Mouse (Mus musculus): Measurements from ENCODE around the gene Ahrr. TPM values are rescaled to one million over a fixed set of nuclear protein-coding genes. Genes with fewer than 3 reads are reported as not detected.
A peak's percentile ranks its signal among the peaks of the same experiment; 100 is the strongest.

Ahrr gene
- polyA plus RNA-seq, 1 experiment from 2014 or later: 1.8 TPM

- DNase-seq (ENCODE audit: low spot score): peak; percentile 74
- peak overlapping the region; percentile 84 for H3K9ac ChIP-seq (ENCODE audit: low read length)
- H3K4me2 ChIP-seq (ENCODE audit: low read depth, low read length, severe bottlenecking): peak overlapping the region; percentile 86
- no peak overlapping the region for H3K27ac ChIP-seq (ENCODE audit: low read depth, low read length)
- no peaks in the 10 kb centered on the region for H3K36me3 ChIP-seq (ENCODE audit: control insufficient read depth, insufficient read depth, low read length)
- H3K9me3 ChIP-seq (ENCODE audit: control insufficient read depth, low read length): no peaks in the 10 kb centered on the region
- no peaks in the 10 kb centered on the region for H3K4me1 ChIP-seq (replicated peaks; ENCODE audit: control insufficient read depth, insufficient read depth, low read length)
- H3K27me3 ChIP-seq (ENCODE audit: control insufficient read depth, insufficient read depth, low read length): no peaks in the 10 kb centered on the region
- 4% methylated on average over 35 of the region's 35 CpGs for WGBS
- peak overlapping the region; percentile 44 for H3K4me3 ChIP-seq (ENCODE audit: low read depth, low read length)
- ATAC-seq (replicated peaks; ENCODE audit: low FRiP score): peak; percentile 85
Observed at GRCm38 (mm10) chr13:74259460-74260230, 32.5 kb downstream of the Ahrr start.

GRCm38 (mm10) chr13:74246494-74246893, 45.6 kb downstream of the Ahrr start:
- no peaks in the 10 kb centered on the region for H3K9me3 ChIP-seq (ENCODE audit: control insufficient read depth, low read length)
- H3K4me3 ChIP-seq (ENCODE audit: low read depth, low read length): no peak overlapping the region
- DNase-seq (ENCODE audit: low spot score) (no peak), ATAC-seq (replicated peaks; ENCODE audit: low FRiP score) (no peak)
- no peaks in the 10 kb centered on the region for H3K27me3 ChIP-seq (ENCODE audit: control insufficient read depth, insufficient read depth, low read length)
- no peak overlapping the region for H3K9ac ChIP-seq (ENCODE audit: low read length)
- no peak overlapping the region for H3K27ac ChIP-seq (ENCODE audit: low read depth, low read length)
- H3K4me1 ChIP-seq (replicated peaks; ENCODE audit: control insufficient read depth, insufficient read depth, low read length): no peaks in the 10 kb centered on the region; the same call in 1 of the 2 replicates
- no peaks in the 10 kb centered on the region for H3K36me3 ChIP-seq (ENCODE audit: control insufficient read depth, insufficient read depth, low read length)
- no peak overlapping the region for H3K4me2 ChIP-seq (ENCODE audit: low read depth, low read length, severe bottlenecking)

DNA sequence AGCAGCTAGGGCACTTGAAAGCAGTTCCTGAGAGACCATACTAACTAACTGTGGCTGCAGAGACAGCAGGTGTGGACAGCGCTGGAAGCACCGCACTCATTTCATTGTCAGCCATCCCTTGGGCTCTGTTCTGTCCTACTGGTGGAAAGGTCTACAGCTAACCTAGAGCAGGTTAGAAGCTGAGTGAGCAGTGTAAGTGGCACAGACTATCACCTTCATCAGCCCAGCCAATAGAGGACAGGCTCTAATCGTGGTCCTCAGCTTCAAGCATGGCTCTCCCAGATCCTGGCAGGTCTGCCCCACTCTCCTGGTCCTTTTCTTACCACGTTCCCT, 46.3 kb downstream of the Ahrr start:
- peak; percentile 67 for ATAC-seq (replicated peaks; ENCODE audit: low FRiP score)
- peak overlapping the region; percentile 16; the same call in 1 of the 2 replicates for H3K9ac ChIP-seq (ENCODE audit: low read length)
- no peaks in the 10 kb centered on the region for H3K36me3 ChIP-seq (ENCODE audit: control insufficient read depth, insufficient read depth, low read length)
- H3K27me3 ChIP-seq (ENCODE audit: control insufficient read depth, insufficient read depth, low read length): no peaks in the 10 kb centered on the region
- peak overlapping the region; percentile 34; the same call in 1 of the 2 replicates for H3K4me2 ChIP-seq (ENCODE audit: low read depth, low read length, severe bottlenecking)
- H3K4me3 ChIP-seq (ENCODE audit: low read depth, low read length): no peak overlapping the region
- 59% methylated on average over 4 of the region's 4 CpGs for WGBS
- DNase-seq (ENCODE audit: low spot score): no peak
- H3K4me1 ChIP-seq (replicated peaks; ENCODE audit: control insufficient read depth, insufficient read depth, low read length): no peaks in the 10 kb centered on the region; the same call in 1 of the 2 replicates
- no peak overlapping the region for H3K27ac ChIP-seq (ENCODE audit: low read depth, low read length)
- no peaks in the 10 kb centered on the region for H3K9me3 ChIP-seq (ENCODE audit: control insufficient read depth, low read length)

DNA sequence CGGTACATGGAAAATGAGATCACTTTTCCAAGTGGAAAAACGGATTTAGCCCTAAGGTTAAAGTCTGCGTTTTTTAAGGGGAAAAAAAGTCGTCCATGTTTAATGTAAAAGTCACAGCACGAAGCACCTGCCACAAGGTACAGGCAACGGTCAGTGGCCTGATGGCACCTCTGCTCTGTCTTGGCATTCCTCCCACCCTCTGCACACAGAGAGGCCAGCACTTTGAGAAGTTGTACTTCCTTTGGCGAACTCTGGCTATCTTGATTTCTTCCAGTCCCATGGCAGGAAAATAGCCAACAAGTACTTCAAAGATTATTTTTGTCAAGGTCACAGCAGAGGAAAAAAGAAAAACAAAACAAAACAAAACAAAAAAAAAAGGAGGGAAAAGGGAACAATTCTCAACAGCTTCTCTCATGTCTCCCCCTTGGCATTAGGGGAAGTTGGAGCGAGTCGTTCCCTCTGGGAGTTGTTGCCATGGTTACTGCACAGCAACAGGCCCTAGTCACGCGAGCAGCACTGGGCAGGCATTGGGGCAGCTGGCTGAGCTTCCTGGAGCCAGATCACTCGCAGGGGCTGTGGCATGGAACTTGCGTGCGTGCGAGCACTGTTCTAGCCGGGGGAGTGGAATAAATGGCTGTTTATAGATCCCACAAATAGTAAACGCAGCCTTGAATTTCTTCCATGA, 46.8 kb downstream of the Ahrr start:
- peak; percentile 85 for DNase-seq (ENCODE audit: low spot score)
- no peaks in the 10 kb centered on the region for H3K27me3 ChIP-seq (ENCODE audit: control insufficient read depth, insufficient read depth, low read length)
- H3K4me2 ChIP-seq (ENCODE audit: low read depth, low read length, severe bottlenecking): peak overlapping the region; percentile 34; the same call in 1 of the 2 replicates
- no peak overlapping the region for H3K4me3 ChIP-seq (ENCODE audit: low read depth, low read length)
- peak overlapping the region; percentile 16; the same call in 1 of the 2 replicates for H3K9ac ChIP-seq (ENCODE audit: low read length)
- H3K4me1 ChIP-seq (replicated peaks; ENCODE audit: control insufficient read depth, insufficient read depth, low read length): no peaks in the 10 kb centered on the region; the same call in 1 of the 2 replicates
- whole genome bisulfite sequencing: 32% methylated on average over 17 of the region's 17 CpGs
- H3K9me3 ChIP-seq (ENCODE audit: control insufficient read depth, low read length): no peaks in the 10 kb centered on the region
- no peaks in the 10 kb centered on the region for H3K36me3 ChIP-seq (ENCODE audit: control insufficient read depth, insufficient read depth, low read length)
- peak; percentile 97 for ATAC-seq (replicated peaks; ENCODE audit: low FRiP score)
- no peak overlapping the region for H3K27ac ChIP-seq (ENCODE audit: low read depth, low read length)

DNA sequence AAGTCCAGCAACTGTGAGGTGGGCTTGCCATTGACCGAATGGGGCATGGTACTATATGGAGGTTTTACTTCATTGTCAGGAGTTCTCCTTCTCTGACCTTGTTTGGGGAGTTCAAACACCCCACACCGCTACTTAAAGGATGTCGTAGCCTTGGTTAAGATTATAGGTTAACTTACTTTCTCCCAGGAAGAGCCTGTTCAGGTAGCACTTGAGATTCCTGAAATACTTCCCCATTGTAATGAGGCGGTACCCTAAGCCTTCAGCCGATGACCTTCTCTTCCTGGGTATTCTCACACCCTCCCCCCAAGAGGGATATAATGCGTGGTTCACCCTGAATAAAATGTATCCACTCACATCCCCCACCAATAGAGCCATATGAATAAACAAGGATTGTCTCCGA, 54.6 kb downstream of the Ahrr start:
- no peak overlapping the region for H3K4me3 ChIP-seq (ENCODE audit: low read depth, low read length)
- no peak overlapping the region for H3K4me2 ChIP-seq (ENCODE audit: low read depth, low read length, severe bottlenecking)
- H3K4me1 ChIP-seq (replicated peaks; ENCODE audit: control insufficient read depth, insufficient read depth, low read length): no peaks in the 10 kb centered on the region
- H3K36me3 ChIP-seq (ENCODE audit: control insufficient read depth, insufficient read depth, low read length): no peaks in the 10 kb centered on the region
- H3K27ac ChIP-seq (ENCODE audit: low read depth, low read length): no peak overlapping the region
- H3K27me3 ChIP-seq (ENCODE audit: control insufficient read depth, insufficient read depth, low read length): no peaks in the 10 kb centered on the region
- 78% methylated on average over 7 of the region's 7 CpGs for WGBS
- no peak for ATAC-seq (replicated peaks; ENCODE audit: low FRiP score)
- H3K9me3 ChIP-seq (ENCODE audit: control insufficient read depth, low read length): no peaks in the 10 kb centered on the region
- no peak overlapping the region for H3K9ac ChIP-seq (ENCODE audit: low read length)
- DNase-seq (ENCODE audit: low spot score): no peak

DNA sequence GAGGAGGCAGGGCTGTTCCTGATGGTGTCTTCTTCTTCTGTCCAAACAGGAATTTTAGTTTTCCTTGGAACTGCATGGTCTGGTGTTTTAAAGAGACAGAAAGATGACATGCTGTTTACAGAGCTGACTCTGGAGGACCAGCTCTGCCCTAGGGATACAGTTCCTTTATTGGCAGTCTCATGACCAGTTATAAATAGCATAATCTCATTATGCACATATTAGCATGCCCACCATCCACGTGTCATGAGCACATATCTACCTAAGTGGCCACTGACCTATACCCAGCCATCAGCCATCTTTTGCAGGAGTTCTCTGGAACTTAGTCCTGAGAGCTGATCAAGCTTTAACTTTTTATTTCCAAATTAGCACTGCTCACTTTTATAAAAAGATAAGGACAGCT, 71.5 kb downstream of the Ahrr start:
- Histone ChIP-seq H3K4me1 (replicated peaks; ENCODE audit: control insufficient read depth, insufficient read depth, low read length) (no peaks in the 10 kb centered on the region), H3K4me2 (ENCODE audit: low read depth, low read length, severe bottlenecking) (no peak overlapping the region), H3K9ac (ENCODE audit: low read length) (no peak overlapping the region), H3K27me3 (ENCODE audit: control insufficient read depth, insufficient read depth, low read length) (no peaks in the 10 kb centered on the region), H3K4me3 (ENCODE audit: low read depth, low read length) (no peak overlapping the region), H3K9me3 (ENCODE audit: control insufficient read depth, low read length) (no peaks in the 10 kb centered on the region), H3K36me3 (ENCODE audit: control insufficient read depth, insufficient read depth, low read length) (no peaks in the 10 kb centered on the region), H3K27ac (ENCODE audit: low read depth, low read length) (no peak overlapping the region)
- WGBS: 39% methylated on average over 1 of the region's 1 CpGs
- no peak for DNase-seq (ENCODE audit: low spot score)
- ATAC-seq (replicated peaks; ENCODE audit: low FRiP score): no peak

- DNase-seq (ENCODE audit: low spot score): no peak
- no peak overlapping the region for H3K4me3 ChIP-seq (ENCODE audit: low read depth, low read length)
- no peaks in the 10 kb centered on the region for H3K9me3 ChIP-seq (ENCODE audit: control insufficient read depth, low read length)
- WGBS: 73% methylated on average over 3 of the region's 3 CpGs
- H3K27me3 ChIP-seq (ENCODE audit: control insufficient read depth, insufficient read depth, low read length): no peaks in the 10 kb centered on the region
- no peak overlapping the region for H3K27ac ChIP-seq (ENCODE audit: low read depth, low read length)
- H3K9ac ChIP-seq (ENCODE audit: low read length): no peak overlapping the region
- no peaks in the 10 kb centered on the region for H3K4me1 ChIP-seq (replicated peaks; ENCODE audit: control insufficient read depth, insufficient read depth, low read length)
- H3K4me2 ChIP-seq (ENCODE audit: low read depth, low read length, severe bottlenecking): no peak overlapping the region
- ATAC-seq (replicated peaks; ENCODE audit: low FRiP score): no peak
- H3K36me3 ChIP-seq (ENCODE audit: control insufficient read depth, insufficient read depth, low read length): no peaks in the 10 kb centered on the region
Observed at GRCm38 (mm10) chr13:74218441-74218840, 73.7 kb downstream of the Ahrr start.

GRCm38 (mm10) chr13:74208986-74209345, 83.2 kb downstream of the Ahrr start:
- Histone ChIP-seq H3K27ac (ENCODE audit: low read depth, low read length) (peak overlapping the region; percentile 50; the same call in 1 of the 2 replicates), H3K27me3 (ENCODE audit: control insufficient read depth, insufficient read depth, low read length) (no peaks in the 10 kb centered on the region), H3K9me3 (ENCODE audit: control insufficient read depth, low read length) (no peaks in the 10 kb centered on the region), H3K4me1 (replicated peaks; ENCODE audit: control insufficient read depth, insufficient read depth, low read length) (peaks cover 6% of the 10 kb centered on the region; the same call in 1 of the 2 replicates), H3K4me2 (ENCODE audit: low read depth, low read length, severe bottlenecking) (peak overlapping the region; percentile 88), H3K36me3 (ENCODE audit: control insufficient read depth, insufficient read depth, low read length) (no peaks in the 10 kb centered on the region), H3K9ac (ENCODE audit: low read length) (peak overlapping the region; percentile 81), H3K4me3 (ENCODE audit: low read depth, low read length) (peak overlapping the region; percentile 77)
- ATAC-seq (replicated peaks; ENCODE audit: low FRiP score) (no peak; the same call in 1 of the 2 replicates), DNase-seq (ENCODE audit: low spot score) (peak; percentile 52)
- WGBS: 18% methylated on average over 12 of the region's 12 CpGs

Data from forebrain, embryonic 11.5 days (tissue).